Mouse (Mus musculus): ENCODE results near the gene Ccdc39.

- TF ChIP-seq CTCF (IDR thresholded peaks at IDR 0.05; ENCODE audit: low read depth, low read length) = no peak
- no peak for TF ChIP-seq POLR2A (IDR thresholded peaks at IDR 0.05; ENCODE audit: borderline replicate concordance, low read depth, low read length)
Observed at GRCm38 (mm10) chr3:33873837-33874236, 29.7 kb upstream of the Ccdc39 start.
